Mouse (Mus musculus) ES-E14 (cell line): Measurements from ENCODE around the gene Trpv4.

Source experiments
- CHD2 ChIP-seq: IDR thresholded peaks from 2 replicates; pipeline ENCODE4 v1.6.1; 2014; ENCODE audit warnings: mild to moderate bottlenecking, low read depth, low read length, inconsistent platforms
- HCFC1 ChIP-seq: IDR thresholded peaks from 2 replicates; pipeline ENCODE4 v1.6.1; 2012; ENCODE audit warnings: low read length, inconsistent platforms, borderline replicate concordance; ENCODE audit not compliant: insufficient read depth
- ZC3H11A ChIP-seq: IDR thresholded peaks from 2 replicates; pipeline ENCODE4 v1.6.1; 2012; ENCODE audit warnings: low read depth, mild to moderate bottlenecking, inconsistent platforms, low read length, borderline replicate concordance
- ZNF384 ChIP-seq: IDR thresholded peaks from 2 replicates; pipeline ENCODE4 v1.6.1; 2012; ENCODE audit warnings: low read depth, low read length, inconsistent platforms

- no peak for TF ChIP-seq ZNF384
- TF ChIP-seq HCFC1, result no peak
- TF ChIP-seq CHD2, result no peak
- TF ChIP-seq ZC3H11A, result no peak
Measured at GRCm38 (mm10) chr5:114585682-114586081, 72.5 kb downstream of the Trpv4 start.
